Mouse (Mus musculus) left cerebral cortex, postnatal 14 days (tissue): ENCODE measurements around the gene Taz. TPM values are rescaled to one million over a fixed set of nuclear protein-coding genes. Genes with fewer than 3 reads are reported as not detected.

Experiments used
- DNase-seq, 2 experiments: peaks; one replicate each; pipeline ENCODE4 v3.0.0; 2021 to 2022; ENCODE audit warnings: low spot score in 2 of 2, mixed read lengths in 1 of 2
- intact Hi-C: fragments of 180-260 bp; cut with DNase I; formaldehyde crosslinking; loops from one replicate; pipeline ENCODE4 v1.15.1; 2025
- total RNA-seq, 2 experiments: library from RNA; stranded (reverse); gene quantifications; 2 replicates each; pipeline ENCODE4 v1.2.3; 2021

Gene Taz
- total RNA-seq, 2 experiments from 2014 or later, result 51.2 to 53.1 TPM

DNA sequence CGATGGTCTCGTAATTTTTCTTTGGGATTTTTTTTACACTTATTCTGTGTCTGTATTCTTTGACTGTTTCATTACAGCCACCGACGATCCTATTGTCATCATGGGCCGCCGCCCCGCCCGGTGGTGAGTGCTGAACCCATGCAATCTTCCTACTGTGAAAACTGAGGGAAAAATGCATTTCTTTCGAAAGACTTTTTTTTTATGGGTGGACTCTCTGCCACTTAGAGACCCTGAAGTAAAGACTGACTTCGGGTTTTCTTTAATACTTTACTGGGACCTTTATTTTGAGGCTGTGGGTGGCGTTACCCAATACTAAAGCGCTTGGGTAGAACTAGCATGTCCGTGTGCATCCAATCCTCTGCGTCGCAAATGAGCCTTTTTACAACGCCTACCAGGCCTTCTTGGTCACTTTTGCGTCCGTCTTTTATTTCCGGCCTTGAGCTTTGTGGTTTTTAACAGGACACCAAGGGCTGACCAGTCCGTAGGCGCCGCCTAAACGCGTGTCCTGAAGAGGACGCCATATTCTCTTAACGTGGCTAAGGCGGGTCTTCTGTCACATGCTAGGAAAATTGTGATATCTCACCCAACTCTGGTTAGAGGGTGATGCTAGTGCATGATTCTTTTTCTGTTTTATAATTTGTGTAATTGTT lies 10.7 kb upstream of the Taz start:
- no peak for DNase-seq
- intact Hi-C loops, result no loop called here

DNA sequence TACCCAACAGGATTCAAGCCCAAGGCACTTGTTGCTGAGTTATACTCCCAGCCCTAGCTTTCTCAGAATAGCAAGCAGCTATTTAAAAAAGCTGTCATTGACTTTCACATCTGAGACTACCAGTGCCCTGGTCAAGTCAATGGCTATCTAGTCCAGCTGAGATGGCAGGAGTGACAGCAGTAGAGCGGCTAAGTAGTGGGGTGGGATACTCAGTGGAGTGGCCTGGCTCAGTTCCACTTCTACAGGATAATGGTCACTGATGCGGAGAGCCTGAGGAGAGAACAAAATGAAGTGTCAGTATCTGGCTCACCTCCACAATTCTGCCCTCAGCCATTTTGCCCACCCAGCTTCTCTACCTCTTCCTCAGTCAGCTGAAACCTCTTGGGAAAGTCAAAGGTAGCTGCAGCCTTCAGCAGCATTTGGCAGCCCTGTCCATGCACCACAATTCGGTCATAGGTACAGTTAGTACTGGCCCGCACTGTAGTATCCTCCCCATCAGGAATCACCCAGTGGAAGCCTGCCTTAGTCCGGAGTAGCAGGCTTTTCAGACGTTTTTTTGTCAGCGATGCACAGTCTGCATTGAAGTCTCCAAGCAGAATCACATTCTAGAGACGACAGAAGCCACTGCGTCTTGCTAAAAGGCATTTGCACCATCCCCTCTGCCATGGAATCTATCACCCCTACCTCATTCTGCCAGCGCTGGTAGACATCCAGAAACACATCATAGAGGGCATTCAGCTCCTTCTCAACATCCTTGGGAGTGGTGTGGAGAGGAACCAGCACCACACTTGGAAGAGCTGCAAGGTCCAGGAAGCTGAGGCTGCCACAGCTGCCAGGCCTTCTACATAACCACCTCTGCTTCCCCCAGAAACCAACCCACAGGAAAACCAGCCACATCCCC lies 8.0 kb upstream of the Taz start:
- no peak for DNase-seq
- intact Hi-C loops, result no loop called here

DNA sequence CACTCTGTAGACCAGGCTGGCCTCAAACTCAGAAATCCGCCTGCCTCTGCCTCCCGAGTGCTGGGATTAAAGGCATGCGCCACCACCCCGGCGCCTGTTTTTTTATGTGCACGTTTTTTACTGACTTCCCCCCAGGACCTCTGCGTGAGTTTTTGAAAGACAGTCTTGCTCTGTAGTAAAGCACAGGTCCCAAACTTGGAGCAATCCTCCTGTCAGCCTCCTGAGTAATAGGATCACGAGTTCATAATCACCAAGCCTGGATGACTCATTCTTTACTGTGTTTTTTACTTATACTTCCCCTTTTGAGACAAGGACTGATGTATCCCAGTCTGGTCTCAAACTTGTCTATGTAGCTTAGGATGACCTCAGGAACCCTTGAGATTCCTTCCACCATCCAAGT lies 3.8 kb upstream of the Taz start:
- no peak for DNase-seq
- intact Hi-C loops, result no loop called here

DNA sequence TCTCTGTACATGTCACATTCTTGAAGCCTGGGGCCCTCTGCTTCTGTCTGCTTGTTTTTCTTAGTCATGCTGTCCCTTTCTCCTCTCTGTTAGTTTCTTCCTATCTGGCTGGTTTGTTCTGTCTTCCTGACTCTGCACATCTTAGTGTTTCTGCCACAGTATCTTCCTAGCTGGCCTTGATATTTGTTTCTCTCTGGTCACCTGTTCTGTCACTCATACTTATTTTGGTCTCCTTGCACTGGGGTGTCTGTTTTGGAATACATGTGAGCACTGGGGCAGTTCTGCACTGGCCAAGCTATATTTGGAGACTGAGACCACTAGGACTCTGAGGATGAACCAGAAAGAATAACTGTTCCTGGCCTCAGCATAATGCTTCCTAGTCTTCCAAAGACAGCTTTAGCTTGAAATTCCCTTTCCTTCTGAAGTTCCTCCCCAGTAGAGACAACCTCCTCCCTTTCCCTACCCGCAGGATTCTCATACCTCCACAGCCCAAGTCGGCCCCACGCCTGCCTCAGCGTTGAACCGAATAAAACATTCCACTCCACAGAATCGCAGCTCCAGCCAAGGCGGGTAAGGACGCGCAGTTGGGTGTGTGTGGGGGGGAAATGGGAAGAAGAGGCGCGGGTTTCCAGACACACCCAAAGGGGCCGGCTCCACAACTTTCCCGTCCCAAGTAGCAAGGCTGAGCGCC lies 526 bp upstream of the Taz start:
- DNase-seq, result no peak
- intact Hi-C loops, result no loop called here

DNA sequence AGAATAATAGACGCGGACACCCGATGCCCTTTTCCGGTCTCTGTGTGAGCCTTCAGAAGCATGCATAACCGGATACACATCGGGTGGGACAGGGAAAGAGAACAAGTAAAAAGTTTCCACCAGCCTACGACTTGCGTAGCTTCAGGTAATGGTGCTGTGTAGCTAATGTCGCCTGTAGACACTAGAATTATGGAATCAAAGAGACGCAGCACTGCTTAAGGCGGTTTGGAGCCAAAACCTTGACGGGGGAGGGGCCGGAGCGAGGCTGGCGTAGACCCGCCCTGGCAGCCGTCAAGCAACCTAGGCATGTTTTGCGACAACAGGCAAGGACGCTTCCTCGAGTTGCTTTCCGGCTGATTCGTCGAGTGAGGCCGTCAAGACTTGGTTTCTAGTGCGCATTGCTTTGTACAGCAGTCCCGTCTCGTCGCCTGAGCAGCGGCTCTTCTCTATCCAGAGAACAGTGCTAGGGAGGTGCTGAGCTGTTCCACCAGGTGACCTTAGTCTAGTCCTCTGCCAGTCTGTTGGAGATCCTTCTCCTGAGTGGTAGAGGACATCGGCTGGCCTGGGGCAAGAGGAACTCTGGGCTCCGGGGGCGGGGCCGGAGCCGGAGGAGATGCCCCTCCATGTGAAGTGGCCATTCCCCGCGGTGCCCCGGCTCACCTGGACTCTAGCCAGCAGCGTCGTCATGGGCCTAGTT lies 831 bp downstream of the Taz start:
- intact Hi-C loops, result no loop called here
- DNase-seq, result peak; percentile 86 to 89

DNA sequence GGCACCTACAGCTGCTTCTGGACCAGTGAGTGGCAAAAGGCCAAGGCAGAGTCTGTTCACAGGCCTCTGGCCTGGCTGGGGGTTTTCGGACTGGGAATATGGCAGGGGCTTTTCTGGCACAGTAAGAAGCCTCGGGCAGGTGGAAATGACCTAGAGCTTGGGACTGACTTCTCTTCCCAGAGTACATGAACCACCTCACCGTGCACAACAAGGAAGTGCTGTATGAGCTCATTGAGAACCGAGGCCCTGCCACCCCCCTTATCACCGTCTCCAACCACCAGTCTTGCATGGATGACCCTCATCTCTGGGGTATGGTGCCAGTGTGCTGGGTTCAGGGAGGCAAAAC lies 1.4 kb downstream of the Taz start:
- no peak for DNase-seq
- intact Hi-C loops, result no loop called here

DNA sequence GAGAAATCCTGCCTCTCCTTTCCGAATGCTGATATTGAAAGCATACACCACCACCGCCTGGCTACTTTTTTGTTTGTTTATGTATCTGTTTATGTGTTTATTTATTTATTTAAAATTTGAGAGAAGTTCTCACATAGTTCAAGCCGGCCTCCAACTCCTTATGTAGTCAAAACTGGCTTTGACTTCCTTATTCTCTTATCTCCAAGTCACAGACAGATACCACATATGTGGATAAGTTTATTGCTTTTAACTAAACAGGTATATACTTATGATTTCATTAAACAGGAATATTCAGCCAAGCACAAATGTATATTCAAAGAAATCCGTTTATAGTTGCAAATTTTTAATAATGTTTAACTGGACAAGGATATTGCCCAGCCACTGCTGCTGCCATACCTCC lies 11.7 kb downstream of the Taz start:
- intact Hi-C loops, result no loop called here
- no peak for DNase-seq

DNA sequence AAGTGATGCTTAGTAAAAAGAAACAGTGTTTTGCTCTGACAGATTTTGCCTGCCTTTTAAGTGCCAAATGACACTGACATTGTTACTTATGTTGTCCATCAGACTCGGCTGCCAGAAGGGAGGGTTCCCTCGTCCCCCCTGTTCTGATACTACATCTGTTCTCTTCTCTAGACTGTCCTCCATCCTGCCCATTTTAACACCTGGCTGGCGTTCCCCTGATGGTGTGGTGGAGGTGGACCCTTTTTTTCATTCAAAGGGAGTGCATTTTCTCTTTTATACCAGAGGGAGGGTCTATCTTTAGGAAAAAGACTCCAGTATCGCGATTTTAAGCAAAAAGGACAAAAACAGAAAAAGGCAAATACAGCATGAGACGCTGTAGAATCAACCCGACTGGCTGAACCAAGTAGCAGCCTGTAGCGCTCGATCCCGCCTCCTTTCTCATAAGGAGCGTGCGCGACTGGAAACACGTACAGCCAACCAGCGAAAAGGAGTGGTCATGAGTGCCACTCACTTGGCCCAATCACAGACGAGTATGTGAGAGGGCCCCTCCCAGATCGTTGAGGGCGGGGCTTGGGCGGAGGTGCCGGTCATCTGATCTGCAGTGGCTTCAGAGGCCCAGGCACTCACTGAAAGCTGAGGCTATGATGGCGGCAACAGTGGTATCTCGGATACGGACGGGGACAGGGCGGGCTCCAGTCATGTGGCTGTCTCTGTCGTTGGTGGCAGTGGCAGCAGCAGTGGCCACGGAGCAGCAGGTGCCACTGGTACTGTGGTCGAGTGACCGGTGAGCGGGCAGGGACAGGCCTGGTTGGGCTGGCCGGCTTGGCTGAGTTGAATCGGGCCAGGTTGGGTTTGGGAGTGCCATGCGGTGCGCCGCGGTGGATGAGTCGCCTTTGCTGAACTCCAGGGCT lies 15.1 kb downstream of the Taz start, which contains the start of gene Atp6ap1:
Gene Atp6ap1, plus strand, starts transcription at position 560 of the 911 bp plus-strand sequence.
- intact Hi-C loops, result no loop called here
- peak; percentile 93 to 96 for DNase-seq

DNA sequence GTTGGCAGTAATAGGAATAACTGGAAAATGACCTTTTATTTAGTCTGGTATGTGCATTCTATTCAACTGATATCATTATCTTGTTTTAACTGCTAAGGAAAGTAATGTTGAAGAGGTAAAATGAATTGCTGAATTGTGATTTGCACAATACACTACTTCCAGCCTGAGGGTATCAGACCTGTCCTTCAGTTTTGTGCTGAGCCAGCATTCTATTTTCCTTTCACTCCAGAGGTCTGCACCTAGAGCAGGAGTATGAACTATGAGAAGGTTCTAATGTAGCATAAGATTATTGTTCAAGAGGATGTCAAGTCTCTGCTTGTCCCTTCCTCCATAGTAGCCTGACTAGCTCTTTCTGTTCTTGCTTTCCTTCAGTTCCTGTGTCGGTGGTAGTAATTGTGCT lies 16.6 kb downstream of the Taz start:
- intact Hi-C loops, result no loop called here
- DNase-seq, result no peak

DNA sequence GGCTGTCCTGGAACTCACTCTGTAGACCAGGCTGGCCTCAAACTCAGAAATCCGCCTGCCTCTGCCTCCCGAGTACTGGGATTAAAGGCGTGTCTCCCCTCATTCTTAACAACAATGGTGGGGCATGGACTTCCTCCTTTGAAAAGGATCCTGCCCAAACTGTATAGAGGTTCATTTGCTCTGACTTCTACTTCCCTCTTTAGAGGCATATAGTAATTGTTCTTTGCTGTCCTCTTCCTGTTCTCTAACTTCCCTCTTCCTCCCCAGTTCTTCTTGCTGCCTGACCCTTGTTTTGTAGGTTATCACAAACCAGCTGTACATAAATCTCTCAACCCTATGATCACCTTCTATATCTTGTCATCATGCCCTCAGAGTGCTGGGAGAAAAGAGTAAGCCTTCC lies 18.0 kb downstream of the Taz start:
- DNase-seq, result no peak
- intact Hi-C loops, result no loop called here

DNA sequence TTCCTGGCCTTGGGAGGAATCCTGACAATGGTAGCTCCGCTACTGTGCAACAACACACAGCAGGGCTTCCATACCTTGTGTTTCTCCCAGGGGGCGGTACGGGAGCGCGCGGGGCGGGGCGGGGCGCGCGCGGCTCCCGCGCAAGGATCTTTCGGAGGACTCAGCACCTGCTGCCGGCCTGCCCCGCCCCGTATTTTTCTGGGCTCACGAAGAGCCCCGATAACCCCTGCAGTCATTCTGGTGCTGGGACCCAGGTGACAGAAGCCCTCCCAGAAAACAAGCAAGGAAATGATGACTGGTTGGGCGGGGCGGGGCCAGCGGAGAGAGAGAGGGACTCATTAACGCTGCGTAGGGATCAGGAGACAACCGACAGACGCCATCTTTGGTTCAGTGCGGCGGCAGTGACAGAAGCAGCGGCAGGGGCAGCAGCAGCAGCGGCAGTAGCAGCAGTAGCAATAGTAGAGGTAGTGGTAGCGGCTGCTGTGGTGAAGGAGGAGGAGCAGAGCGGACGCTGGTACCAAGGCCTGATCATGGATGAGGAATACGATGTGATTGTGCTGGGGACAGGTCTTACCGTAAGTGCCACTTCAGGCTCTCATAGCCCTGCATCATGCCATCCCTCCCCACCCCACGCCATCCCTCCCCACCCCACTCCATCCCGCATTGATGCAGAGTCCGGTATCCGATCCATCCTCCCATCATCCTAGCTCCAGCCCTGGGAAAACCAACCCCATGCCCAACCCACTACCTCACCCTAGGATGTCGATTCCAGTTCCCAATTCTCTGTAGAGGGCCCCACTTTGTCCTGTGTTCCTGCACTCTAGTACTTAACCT lies 23.4 kb downstream of the Taz start, which contains the start of gene Gdi1:
Gene Gdi1, plus strand, starts transcription at position 132 of the 834 bp plus-strand sequence.
- DNase-seq, result peak; percentile 64 to 71

DNA sequence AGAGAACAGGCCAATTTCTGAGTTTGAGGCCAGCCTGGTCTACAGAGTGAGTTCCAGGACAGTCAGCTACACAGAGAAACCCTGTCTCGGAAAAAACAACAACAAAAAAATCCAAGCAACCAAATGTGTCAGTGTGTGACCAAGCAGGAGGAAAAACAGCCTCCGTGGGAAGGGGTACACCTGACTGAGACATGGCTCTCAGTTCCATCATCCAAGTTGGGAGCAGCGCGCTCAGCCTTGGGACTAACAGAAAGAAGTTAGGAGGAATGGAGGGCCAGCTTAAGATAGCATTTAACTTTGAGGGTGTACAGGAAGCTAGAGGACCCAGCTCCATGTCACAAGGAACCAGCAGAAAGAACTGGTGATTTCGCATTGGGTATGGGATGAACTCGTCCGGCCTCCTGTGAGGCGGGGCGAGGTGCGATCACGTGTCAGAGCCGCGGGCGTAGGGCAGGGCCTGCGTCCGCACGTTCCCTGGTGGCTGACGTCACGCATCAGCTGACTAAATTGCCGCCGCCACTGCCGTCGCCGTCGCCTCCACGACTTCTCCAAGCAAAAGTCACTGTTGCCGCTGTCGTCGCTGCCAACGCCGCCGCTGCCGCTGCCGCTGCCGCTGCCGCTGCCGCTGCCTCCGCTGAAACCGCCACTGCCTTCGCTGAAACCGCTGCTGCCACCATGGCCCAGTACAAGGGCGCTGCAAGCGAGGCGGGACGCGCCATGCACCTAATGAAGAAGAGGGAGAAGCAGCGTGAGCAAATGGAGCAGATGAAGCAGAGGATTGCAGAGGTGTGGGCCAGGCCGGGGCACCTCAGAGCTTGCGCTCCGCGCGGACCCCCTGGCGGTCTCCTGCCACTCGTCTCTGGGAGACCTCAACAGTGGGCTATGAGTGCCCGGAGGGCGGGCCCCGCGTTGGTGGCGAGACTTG lies 31.1 kb downstream of the Taz start, which contains the start of gene Fam50a:
Gene Fam50a, plus strand, starts transcription at position 494 of the 925 bp plus-strand sequence.
- DNase-seq, result peak; percentile 89 to 90
- intact Hi-C loops, result no loop called here

More for the DNA sequence above, 23.4 kb downstream of the Taz start, which contains the start of gene Gdi1:
- intact Hi-C loops, result no loop called here

DNA sequence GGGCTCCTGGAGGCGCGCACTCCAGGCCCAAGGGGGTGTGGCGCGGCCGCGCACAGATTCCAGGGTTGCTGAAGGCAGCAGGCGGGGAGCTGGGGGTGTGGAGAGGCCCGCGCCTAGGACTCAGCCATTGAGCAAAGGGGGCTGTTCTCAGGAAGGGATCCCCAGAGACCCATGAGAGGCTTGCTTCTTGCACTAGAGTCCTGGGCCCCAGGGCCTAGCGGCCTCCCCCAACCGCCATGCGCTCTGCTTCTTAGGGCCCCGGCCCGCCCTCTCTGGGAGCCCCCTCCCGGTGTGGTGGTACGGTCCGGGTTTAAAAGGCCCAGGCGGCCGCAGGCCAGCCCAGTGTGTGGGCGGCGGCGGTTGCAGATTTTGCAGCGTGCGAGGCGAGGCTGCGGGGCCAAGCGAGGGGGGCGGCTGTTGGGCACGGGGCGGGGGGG lies 47.0 kb downstream of the Taz start, which contains the start of gene Plxna3:
Gene Plxna3, plus strand, starts transcription at position 342 of the 437 bp plus-strand sequence.
- peak; percentile 28 to 49 for DNase-seq
- intact Hi-C loops, result no loop called here

DNA sequence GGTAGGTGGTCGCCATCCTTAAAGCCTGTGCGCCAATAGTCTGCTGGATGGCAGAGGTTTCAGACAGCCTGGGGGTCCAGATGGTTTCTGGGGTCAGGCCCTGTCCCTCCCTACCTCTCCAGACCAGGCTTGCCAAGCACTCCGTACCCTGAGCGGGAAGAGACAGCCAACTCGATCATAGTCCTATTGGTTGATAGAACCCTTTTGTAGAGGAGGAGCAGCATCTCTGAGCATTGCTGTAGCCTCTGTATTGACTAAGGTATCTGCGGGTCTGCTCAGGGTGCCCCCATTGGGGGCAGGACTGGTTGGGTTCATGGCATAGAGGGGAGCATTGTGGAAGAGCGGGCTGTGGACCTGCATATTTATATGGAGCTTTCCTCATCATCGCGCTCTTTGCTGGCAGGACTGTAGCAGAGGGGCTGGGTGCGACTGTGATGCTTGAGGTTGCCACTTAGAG lies 47.5 kb downstream of the Taz start:
- DNase-seq, result no peak
- intact Hi-C loops, result no loop called here

DNA sequence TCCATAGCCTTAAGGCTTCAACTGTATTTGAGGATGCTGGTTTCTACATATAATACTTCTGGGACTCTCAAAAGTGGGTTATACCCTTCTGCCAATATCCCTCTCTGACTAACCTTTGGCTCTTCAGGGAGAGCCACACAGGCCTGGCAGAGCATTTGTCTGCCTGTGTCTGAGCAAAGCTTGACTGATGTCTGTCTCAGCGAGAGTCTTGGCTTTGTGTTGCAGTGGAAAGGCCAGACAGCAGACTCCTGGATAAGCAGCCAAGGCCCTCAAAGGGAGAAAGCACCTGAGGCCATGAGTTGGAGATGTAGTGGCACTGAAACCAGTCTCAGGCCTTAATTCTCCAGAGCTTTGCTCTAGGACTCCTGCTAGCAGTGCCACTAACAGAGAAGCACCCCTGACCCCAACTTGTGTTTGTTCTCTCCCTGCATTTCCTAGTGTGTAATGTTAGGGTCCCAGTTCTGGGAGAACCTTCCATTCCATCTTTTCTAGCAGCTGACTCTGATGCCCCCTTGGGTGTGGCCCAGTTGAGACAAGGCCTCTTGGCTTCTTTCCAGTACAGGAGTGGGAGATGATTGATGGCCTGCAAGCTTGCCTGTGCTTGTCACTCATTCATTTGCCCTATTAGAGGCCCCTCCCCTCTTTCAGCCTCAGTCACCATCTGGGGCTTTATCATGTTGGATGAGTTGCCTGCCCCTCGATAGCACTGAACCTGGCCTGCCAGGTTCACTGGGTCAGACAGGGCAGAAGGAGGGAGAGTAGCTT lies 48.6 kb downstream of the Taz start:
- no peak for DNase-seq
- intact Hi-C loops, result no loop called here
